Mouse (Mus musculus) lung, postnatal 0 days (tissue): ENCODE data around the gene Phldb1. TPM values are rescaled to one million over a fixed set of nuclear protein-coding genes. Genes with fewer than 3 reads are reported as not detected.

Experiments used
- ATAC-seq: fragments of 200-750 bp; cut with Nextera tagmentation; 2 replicates; pipeline ENCODE4 v1.8.0; 2017; ENCODE audit warnings: moderate library complexity
- DNase-seq: peaks from one replicate; pipeline ENCODE4 v3.0.0-alpha.2; 2016; ENCODE audit warnings: low spot score
- H3K27ac ChIP-seq: fragments of 300-500 bp; sonication (generic); 2 replicates; pipeline ENCODE4 v1.5.1; 2014; ENCODE audit warnings: antibody characterized with exemption, mild to moderate bottlenecking, low read length, mixed read lengths
- H3K27me3 ChIP-seq: fragments of 300-500 bp; sonication (generic); replicated peaks from 2 replicates; pipeline ENCODE4 v1.6.1; 2014; ENCODE audit warnings: low read length, mixed read lengths; ENCODE audit not compliant: insufficient read depth
- H3K36me3 ChIP-seq: fragments of 300-500 bp; sonication (generic); 2 replicates; pipeline ENCODE4 v1.6.1; 2014; ENCODE audit warnings: low read length, mixed read lengths; ENCODE audit not compliant: insufficient read depth
- H3K4me1 ChIP-seq: fragments of 300-500 bp; sonication (generic); 2 replicates; pipeline ENCODE4 v1.6.1; 2014; ENCODE audit warnings: antibody characterized with exemption, low read depth, low read length, mixed read lengths; ENCODE audit not compliant: insufficient read depth
- H3K4me2 ChIP-seq: fragments of 300-500 bp; sonication (generic); replicated peaks from 2 replicates; pipeline ENCODE4 v1.6.1; 2014; ENCODE audit warnings: low read depth, mild to moderate bottlenecking, low read length, moderate library complexity, mixed read lengths
- H3K4me3 ChIP-seq: fragments of 300-500 bp; sonication (generic); 2 replicates; pipeline ENCODE4 v1.5.1; 2014; ENCODE audit warnings: low read depth, low read length
- H3K9ac ChIP-seq: fragments of 300-500 bp; sonication (generic); replicated peaks from 2 replicates; pipeline ENCODE4 v1.6.1; 2014; ENCODE audit warnings: low read depth, mild to moderate bottlenecking
- H3K9me3 ChIP-seq: fragments of 300-500 bp; sonication (generic); 2 replicates; pipeline ENCODE4 v1.6.1; 2016; ENCODE audit warnings: low read length, mixed read lengths
- CTCF ChIP-seq: IDR thresholded peaks from 2 replicates; pipeline ENCODE4 v1.5.1; 2016; ENCODE audit warnings: antibody characterized with exemption, mild to moderate bottlenecking
- EP300 ChIP-seq: IDR thresholded peaks from 2 replicates; pipeline ENCODE4 v1.6.1; 2016; ENCODE audit warnings: antibody characterized with exemption, mild to moderate bottlenecking, control low read depth
- WGBS: fragments of 180-500 bp; shearing (Covaris S2); extraction: QIAGEN DNeasy Blood & Tissue Kit; methylation state at CpG from one replicate; pipeline ENCODE4 v1.1.7; 2014; 5-methylcytosine and 5-hydroxymethylcytosine counted together
- polyA plus RNA-seq: library from polyadenylated mRNA; unstranded; fragments of >200 nt; fragmentation: Nextera tagmentation; extraction: Ambion mirVana; gene quantifications from 2 replicates; pipeline ENCODE4 v1.2.1, GENCODE M21; 2015

The Phldb1 gene
- polyA plus RNA-seq, 1 experiment from 2014 or later, result 21.3 TPM

GRCm38 (mm10) chr9:44647026-44647425, 88.0 kb downstream of the Phldb1 start:
- no peaks in the 10 kb centered on the region for H3K9me3 ChIP-seq
- no peak overlapping the region for H3K9ac ChIP-seq
- no peak overlapping the region for H3K27ac ChIP-seq
- no peaks in the 10 kb centered on the region for H3K4me1 ChIP-seq
- H3K27me3 ChIP-seq, result no peaks in the 10 kb centered on the region
- no peaks in the 10 kb centered on the region for H3K36me3 ChIP-seq
- DNase-seq (no peak), ATAC-seq (no peak)
- H3K4me3 ChIP-seq, result no peak overlapping the region
- no peak overlapping the region for H3K4me2 ChIP-seq
- no peak for TF ChIP-seq CTCF
- TF ChIP-seq EP300, result no peak
- 89% methylated on average over 8 of the region's 8 CpGs for WGBS

DNA sequence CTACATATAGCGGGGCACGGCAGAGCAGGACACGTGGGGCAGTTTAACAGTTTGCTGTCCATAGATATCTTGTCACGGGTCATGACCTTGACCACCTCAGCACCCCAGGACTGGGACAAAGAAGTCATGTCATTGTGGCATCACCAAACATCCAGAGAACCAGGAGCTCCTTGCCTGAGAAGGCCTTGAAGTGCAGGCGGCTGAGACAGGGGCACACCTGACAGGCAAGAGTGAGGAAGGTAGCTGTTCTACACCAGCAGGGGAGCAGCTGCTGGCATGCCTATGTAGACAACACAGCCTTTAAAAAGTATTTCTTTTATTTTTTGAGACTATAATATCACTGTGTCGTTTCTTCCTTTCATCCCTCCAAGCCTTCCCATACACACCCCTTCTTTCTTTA, 88.6 kb downstream of the Phldb1 start:
- no peak overlapping the region for H3K9ac ChIP-seq
- ATAC-seq, result no peak
- H3K27me3 ChIP-seq, result no peaks in the 10 kb centered on the region
- DNase-seq, result no peak
- H3K9me3 ChIP-seq, result no peaks in the 10 kb centered on the region
- H3K4me2 ChIP-seq, result no peak overlapping the region
- H3K4me3 ChIP-seq, result no peak overlapping the region
- H3K4me1 ChIP-seq, result no peaks in the 10 kb centered on the region
- 79% methylated on average over 6 of the region's 6 CpGs for WGBS
- TF ChIP-seq CTCF (no peak), EP300 (no peak)
- H3K36me3 ChIP-seq, result no peaks in the 10 kb centered on the region
- no peak overlapping the region for H3K27ac ChIP-seq

DNA sequence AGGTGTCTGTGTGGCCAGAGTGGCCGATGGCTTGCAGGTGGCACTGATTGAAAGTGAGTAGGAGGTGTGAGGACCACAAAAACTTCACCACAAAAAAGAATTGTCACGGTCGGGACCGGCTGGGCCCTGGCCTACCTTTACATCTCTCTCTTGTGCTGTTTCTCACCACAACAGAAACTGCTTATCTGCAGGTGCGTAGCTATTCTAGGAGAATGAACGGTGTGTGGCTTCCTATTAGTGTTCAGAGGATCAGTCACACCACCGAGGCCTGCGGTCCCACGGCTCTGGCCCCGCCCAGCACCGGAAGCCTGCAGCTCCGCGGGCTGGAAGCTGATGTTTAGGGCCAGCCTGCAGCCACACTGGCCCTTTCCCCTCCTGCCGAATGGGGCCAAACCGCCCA, 89.1 kb downstream of the Phldb1 start:
- TF ChIP-seq CTCF (no peak), EP300 (no peak)
- H3K9ac ChIP-seq, result no peak overlapping the region
- no peaks in the 10 kb centered on the region for H3K36me3 ChIP-seq
- H3K9me3 ChIP-seq, result no peaks in the 10 kb centered on the region
- WGBS, result 54% methylated on average over 15 of the region's 15 CpGs
- H3K27me3 ChIP-seq, result no peaks in the 10 kb centered on the region
- no peak for DNase-seq
- no peak overlapping the region for H3K4me2 ChIP-seq
- no peak overlapping the region for H3K4me3 ChIP-seq
- no peak overlapping the region for H3K27ac ChIP-seq
- no peaks in the 10 kb centered on the region for H3K4me1 ChIP-seq
- peak; percentile 36; the same call in 1 of the 2 replicates for ATAC-seq

DNA sequence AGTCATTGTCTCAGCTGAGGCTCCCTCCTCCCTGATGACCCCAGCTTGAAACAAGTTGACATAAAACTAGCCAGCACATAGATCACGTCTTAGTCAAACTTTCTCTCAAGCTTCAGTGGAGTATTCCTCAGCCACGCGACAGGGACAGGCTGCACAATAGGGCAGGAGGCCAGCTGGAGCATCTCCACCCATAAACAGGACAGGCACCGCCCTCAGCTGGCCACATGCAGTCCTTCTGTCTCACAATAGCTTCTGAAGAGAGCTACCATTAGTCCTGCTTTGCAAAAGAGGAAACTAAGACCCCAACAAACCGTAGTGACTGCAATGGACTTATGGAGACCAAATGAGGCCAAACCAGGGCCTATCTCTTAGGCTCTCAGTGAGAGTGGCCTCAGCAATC, 89.5 kb downstream of the Phldb1 start:
- H3K9ac ChIP-seq, result no peak overlapping the region
- no peaks in the 10 kb centered on the region for H3K4me1 ChIP-seq
- H3K36me3 ChIP-seq, result no peaks in the 10 kb centered on the region
- peak; percentile 83 for ATAC-seq
- no peaks in the 10 kb centered on the region for H3K9me3 ChIP-seq
- TF ChIP-seq CTCF (peak; percentile 48), EP300 (no peak)
- H3K27me3 ChIP-seq, result no peaks in the 10 kb centered on the region
- no peak overlapping the region for H3K27ac ChIP-seq
- H3K4me3 ChIP-seq, result no peak overlapping the region
- DNase-seq, result peak; percentile 58
- 33% methylated on average over 5 of the region's 5 CpGs for WGBS
- no peak overlapping the region for H3K4me2 ChIP-seq

DNA sequence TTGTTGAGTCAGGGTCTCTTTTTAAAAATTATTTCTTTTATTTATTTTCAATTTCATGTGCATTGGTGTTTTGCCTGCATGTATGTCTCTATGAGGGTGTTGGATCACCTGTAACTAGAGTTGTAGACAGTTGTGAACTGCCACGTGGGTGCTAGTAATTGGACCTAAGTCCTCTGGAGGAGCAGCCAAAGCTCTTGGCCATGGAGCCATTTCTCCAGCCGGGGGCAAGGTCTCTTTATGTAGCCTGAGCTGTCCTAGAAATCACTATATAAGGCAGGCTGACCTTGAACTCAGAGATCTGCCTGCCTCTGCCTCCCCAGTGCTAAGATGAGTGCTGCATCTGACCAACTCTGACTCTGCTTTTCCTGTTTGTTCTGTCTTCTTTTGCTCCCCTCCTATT, 90.8 kb downstream of the Phldb1 start:
- Histone ChIP-seq H3K27ac (no peak overlapping the region), H3K9me3 (no peaks in the 10 kb centered on the region), H3K9ac (no peak overlapping the region), H3K4me2 (no peak overlapping the region), H3K36me3 (no peaks in the 10 kb centered on the region), H3K4me3 (no peak overlapping the region), H3K27me3 (no peaks in the 10 kb centered on the region), H3K4me1 (no peaks in the 10 kb centered on the region)
- ATAC-seq, result no peak
- 74% methylated on average over 2 of the region's 2 CpGs for WGBS
- no peak for TF ChIP-seq CTCF
- DNase-seq, result no peak

- TF ChIP-seq EP300 (no peak), CTCF (no peak)
- WGBS, result 94% methylated on average over 7 of the region's 7 CpGs
- H3K4me1 ChIP-seq, result no peaks in the 10 kb centered on the region
- H3K9ac ChIP-seq, result no peak overlapping the region
- no peak for ATAC-seq
- no peak overlapping the region for H3K4me2 ChIP-seq
- H3K36me3 ChIP-seq, result no peaks in the 10 kb centered on the region
- no peak for DNase-seq
- no peaks in the 10 kb centered on the region for H3K9me3 ChIP-seq
- no peaks in the 10 kb centered on the region for H3K27me3 ChIP-seq
- H3K4me3 ChIP-seq, result no peak overlapping the region
- H3K27ac ChIP-seq, result no peak overlapping the region
These were observed 91.9 kb downstream of the Phldb1 start for GRCm38 (mm10) chr9:44643103-44643502.

DNA sequence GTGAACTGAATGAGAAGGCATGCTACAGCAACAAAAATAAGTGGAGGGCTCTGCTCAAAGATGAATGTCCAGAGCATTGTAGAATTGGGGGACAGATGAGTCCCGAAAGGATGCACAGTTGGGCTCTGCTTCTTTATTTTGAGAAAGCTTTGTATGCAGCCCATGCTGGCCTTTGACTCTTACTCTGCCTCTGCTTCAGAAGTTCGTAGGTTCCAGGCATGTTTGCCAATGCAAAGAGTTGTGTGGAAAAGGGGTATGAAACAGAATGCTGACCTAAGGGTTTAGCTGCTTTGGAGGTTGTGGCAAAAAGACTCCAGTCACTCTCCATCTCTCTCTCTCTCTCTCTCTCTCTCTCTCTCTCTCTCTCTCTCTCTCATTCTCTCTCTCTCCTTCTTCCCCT, 93.4 kb downstream of the Phldb1 start:
- no peak for TF ChIP-seq EP300
- TF ChIP-seq CTCF, result no peak
- DNase-seq (no peak), ATAC-seq (no peak)
- Histone ChIP-seq H3K27ac (no peak overlapping the region), H3K36me3 (peaks cover 4% of the 10 kb centered on the region; the same call in 1 of the 2 replicates), H3K4me3 (no peak overlapping the region), H3K27me3 (no peaks in the 10 kb centered on the region), H3K9me3 (no peaks in the 10 kb centered on the region), H3K4me2 (no peak overlapping the region), H3K4me1 (no peaks in the 10 kb centered on the region), H3K9ac (no peak overlapping the region)
- 89% methylated on average over 2 of the region's 2 CpGs for WGBS
